Mouse (Mus musculus): Measurements from ENCODE around the gene Tcf3. TPM values are rescaled to one million over a fixed set of nuclear protein-coding genes. Genes with fewer than 3 reads are reported as not detected.
A peak's percentile ranks its signal among the peaks of the same experiment; 100 is the strongest.

Gene Tcf3
- polyA plus RNA-seq (2012; rRNA removed), result 45.6 and 101 TPM in 2 replicates

GRCm38 (mm10) chr10:80433513-80434232 is at the start of gene Tcf3:
TSS of gene Tcf3 (minus strand) at chr10:80433647.
- peaks cover 26% of the 10 kb centered on the region for H3K4me1 ChIP-seq (ENCODE audit: control insufficient read depth, insufficient read depth, insufficient read length, low read length)
- no peaks in the 10 kb centered on the region for H3K27me3 ChIP-seq (ENCODE audit: control insufficient read depth, insufficient read depth, low read length)
- H3K36me3 ChIP-seq (ENCODE audit: control insufficient read depth, insufficient read depth, low read length), result peaks cover 12% of the 10 kb centered on the region
- under 1% methylated on average over 61 of the region's 61 CpGs for WGBS
- TF ChIP-seq CTCF (IDR thresholded peaks at IDR 0.05; ENCODE audit: extremely low read depth, insufficient read length, insufficient replicate concordance, low read depth, low read length) (no peak), POLR2A (IDR thresholded peaks at IDR 0.05; ENCODE audit: low read depth, low read length) (peak; percentile 59)
- H3K4me3 ChIP-seq (ENCODE audit: low read depth, low read length), result peak within 1 kb of the TSS; percentile 94
- peak within 1 kb of the TSS; percentile 97 for H3K27ac ChIP-seq (ENCODE audit: insufficient read depth, low read depth, low read length)

- Histone ChIP-seq H3K4me1 (ENCODE audit: control insufficient read depth, insufficient read depth, insufficient read length, low read length) (no peaks in the 10 kb centered on the region), H3K36me3 (ENCODE audit: control insufficient read depth, insufficient read depth, low read length) (no peaks in the 10 kb centered on the region), H3K27me3 (ENCODE audit: control insufficient read depth, insufficient read depth, low read length) (peaks cover 10% of the 10 kb centered on the region; the same call in 1 of the 2 replicates), H3K4me3 (ENCODE audit: low read depth, low read length) (no peak overlapping the region), H3K27ac (ENCODE audit: insufficient read depth, low read depth, low read length) (no peak overlapping the region)
- 37% methylated on average over 5 of the region's 5 CpGs for WGBS
- TF ChIP-seq CTCF (IDR thresholded peaks at IDR 0.05; ENCODE audit: extremely low read depth, insufficient read length, insufficient replicate concordance, low read depth, low read length) (no peak), POLR2A (IDR thresholded peaks at IDR 0.05; ENCODE audit: low read depth, low read length) (no peak)
Observed at GRCm38 (mm10) chr10:80481002-80481401, 47.6 kb upstream of the Tcf3 start.

- TF ChIP-seq CTCF (IDR thresholded peaks at IDR 0.05; ENCODE audit: extremely low read depth, insufficient read length, insufficient replicate concordance, low read depth, low read length) (no peak), POLR2A (IDR thresholded peaks at IDR 0.05; ENCODE audit: low read depth, low read length) (no peak)
- Histone ChIP-seq H3K4me1 (ENCODE audit: control insufficient read depth, insufficient read depth, insufficient read length, low read length) (peaks cover 3% of the 10 kb centered on the region; the same call in 1 of the 2 replicates), H3K27ac (ENCODE audit: insufficient read depth, low read depth, low read length) (no peak overlapping the region), H3K27me3 (ENCODE audit: control insufficient read depth, insufficient read depth, low read length) (peaks cover 9% of the 10 kb centered on the region; the same call in 1 of the 2 replicates), H3K36me3 (ENCODE audit: control insufficient read depth, insufficient read depth, low read length) (no peaks in the 10 kb centered on the region), H3K4me3 (ENCODE audit: low read depth, low read length) (no peak overlapping the region)
- WGBS, result 70% methylated on average over 5 of the region's 5 CpGs
Observed at GRCm38 (mm10) chr10:80478531-80478930, 45.1 kb upstream of the Tcf3 start.

- TF ChIP-seq POLR2A (IDR thresholded peaks at IDR 0.05; ENCODE audit: low read depth, low read length), result no peak
- TF ChIP-seq CTCF (IDR thresholded peaks at IDR 0.05; ENCODE audit: extremely low read depth, insufficient read length, insufficient replicate concordance, low read depth, low read length), result no peak
- no peaks in the 10 kb centered on the region for H3K36me3 ChIP-seq (ENCODE audit: control insufficient read depth, insufficient read depth, low read length)
- H3K4me1 ChIP-seq (ENCODE audit: control insufficient read depth, insufficient read depth, insufficient read length, low read length), result peaks cover 3% of the 10 kb centered on the region; the same call in 1 of the 2 replicates
- peak overlapping the region; percentile 77 for H3K4me3 ChIP-seq (ENCODE audit: low read depth, low read length)
- whole genome bisulfite sequencing, result 1% methylated on average over 58 of the region's 58 CpGs
- H3K27ac ChIP-seq (ENCODE audit: insufficient read depth, low read depth, low read length), result no peak overlapping the region
- H3K27me3 ChIP-seq (ENCODE audit: control insufficient read depth, insufficient read depth, low read length), result peaks cover 12% of the 10 kb centered on the region
Observed at GRCm38 (mm10) chr10:80475290-80475959, 42.0 kb upstream of the Tcf3 start.

GRCm38 (mm10) chr10:80465066-80465465 is 31.6 kb upstream of the Tcf3 start:
- H3K4me1 ChIP-seq (ENCODE audit: control insufficient read depth, insufficient read depth, insufficient read length, low read length), result no peaks in the 10 kb centered on the region
- WGBS, result 73% methylated on average over 5 of the region's 5 CpGs
- H3K27ac ChIP-seq (ENCODE audit: insufficient read depth, low read depth, low read length), result no peak overlapping the region
- peaks cover 10% of the 10 kb centered on the region for H3K27me3 ChIP-seq (ENCODE audit: control insufficient read depth, insufficient read depth, low read length)
- H3K4me3 ChIP-seq (ENCODE audit: low read depth, low read length), result no peak overlapping the region
- H3K36me3 ChIP-seq (ENCODE audit: control insufficient read depth, insufficient read depth, low read length), result no peaks in the 10 kb centered on the region
- TF ChIP-seq POLR2A (IDR thresholded peaks at IDR 0.05; ENCODE audit: low read depth, low read length) (no peak), CTCF (IDR thresholded peaks at IDR 0.05; ENCODE audit: extremely low read depth, insufficient read length, insufficient replicate concordance, low read depth, low read length) (no peak)

GRCm38 (mm10) chr10:80464381-80465035 is 31.1 kb upstream of the Tcf3 start:
- WGBS, result 21% methylated on average over 19 of the region's 19 CpGs
- Histone ChIP-seq H3K4me3 (ENCODE audit: low read depth, low read length) (no peak overlapping the region), H3K27me3 (ENCODE audit: control insufficient read depth, insufficient read depth, low read length) (peaks cover 10% of the 10 kb centered on the region), H3K27ac (ENCODE audit: insufficient read depth, low read depth, low read length) (no peak overlapping the region), H3K36me3 (ENCODE audit: control insufficient read depth, insufficient read depth, low read length) (no peaks in the 10 kb centered on the region), H3K4me1 (ENCODE audit: control insufficient read depth, insufficient read depth, insufficient read length, low read length) (no peaks in the 10 kb centered on the region)
- no peak for TF ChIP-seq POLR2A (IDR thresholded peaks at IDR 0.05; ENCODE audit: low read depth, low read length)
- no peak for TF ChIP-seq CTCF (IDR thresholded peaks at IDR 0.05; ENCODE audit: extremely low read depth, insufficient read length, insufficient replicate concordance, low read depth, low read length)

GRCm38 (mm10) chr10:80461346-80461745 is 27.9 kb upstream of the Tcf3 start:
- WGBS, result 58% methylated on average over 7 of the region's 7 CpGs
- H3K36me3 ChIP-seq (ENCODE audit: control insufficient read depth, insufficient read depth, low read length), result no peaks in the 10 kb centered on the region
- TF ChIP-seq POLR2A (IDR thresholded peaks at IDR 0.05; ENCODE audit: low read depth, low read length) (no peak), CTCF (IDR thresholded peaks at IDR 0.05; ENCODE audit: extremely low read depth, insufficient read length, insufficient replicate concordance, low read depth, low read length) (no peak)
- no peak overlapping the region for H3K4me3 ChIP-seq (ENCODE audit: low read depth, low read length)
- no peak overlapping the region for H3K27ac ChIP-seq (ENCODE audit: insufficient read depth, low read depth, low read length)
- peaks cover 10% of the 10 kb centered on the region for H3K27me3 ChIP-seq (ENCODE audit: control insufficient read depth, insufficient read depth, low read length)
- H3K4me1 ChIP-seq (ENCODE audit: control insufficient read depth, insufficient read depth, insufficient read length, low read length), result no peaks in the 10 kb centered on the region

All from small intestine, adult 2 months (tissue).